Mouse (Mus musculus) stomach, adult 2 months (tissue): ENCODE measurements around the gene Gpr107. TPM values are rescaled to one million over a fixed set of nuclear protein-coding genes. Genes with fewer than 3 reads are reported as not detected.

Experiments used
- polyA plus RNA-seq: library from polyadenylated mRNA; depleted of rRNA; stranded (reverse); fragments of >200 nt; gene quantifications from 2 replicates; pipeline ENCODE4 v1.2.3, GENCODE M21; 2012; rRNA removed

The Gpr107 gene
- polyA plus RNA-seq: 8.7 and 9.8 TPM in 2 replicates

GRCm38 (mm10) chr2:31151892-31152812 is at the start of gene Gpr107:
Gene Gpr107 (plus strand): TSS chr2:31152316.

GRCm38 (mm10) chr2:31141867-31142454 is 10.2 kb upstream of the Gpr107 start, which contains the start of gene Fnbp1:
Gene Fnbp1 (minus strand): TSS chr2:31142008.

GRCm38 (mm10) chr2:31245491-31246141 is 93.5 kb downstream of the Gpr107 start, which contains the start of gene Ncs1:
Gene Ncs1 (plus strand): TSS chr2:31245823.

Other genes with a start within 250 kb of the Gpr107 start
- gene Ptges, start 222.5 kb upstream of the Gpr107 start, polyA plus RNA-seq: 7.8 and 8.8 TPM in 2 replicates
- gene Tor1b, start 199.4 kb upstream of the Gpr107 start, polyA plus RNA-seq: 10.9 and 12.6 TPM in 2 replicates
- 20.2 and 32.1 TPM in 2 replicates for gene Tor1a, start 184.4 kb upstream of the Gpr107 start, polyA plus RNA-seq
- 2.8 and 3.9 TPM in 2 replicates for gene BC005624, start 170.1 kb upstream of the Gpr107 start, polyA plus RNA-seq
- 7.2 and 13.0 TPM in 2 replicates for gene Usp20, start 170.0 kb upstream of the Gpr107 start, polyA plus RNA-seq
- 29.4 and 30.3 TPM in 2 replicates for gene Fnbp1, start 10.3 kb upstream of the Gpr107 start, polyA plus RNA-seq
- gene Ncs1, start 93.5 kb downstream of the Gpr107 start, polyA plus RNA-seq: 2.2 and 2.5 TPM in 2 replicates
- 74.5 and 94.2 TPM in 2 replicates for gene Hmcn2, start 162.1 kb downstream of the Gpr107 start, polyA plus RNA-seq